Mouse (Mus musculus): ENCODE results near the gene Brpf1. TPM values are rescaled to one million over a fixed set of nuclear protein-coding genes. Genes with fewer than 3 reads are reported as not detected.

Brpf1 gene
- polyA plus RNA-seq (2016; fragmentation: Nextera tagmentation; extraction: Ambion mirVana), result 25.4 and 26.9 TPM in 2 replicates

DNA sequence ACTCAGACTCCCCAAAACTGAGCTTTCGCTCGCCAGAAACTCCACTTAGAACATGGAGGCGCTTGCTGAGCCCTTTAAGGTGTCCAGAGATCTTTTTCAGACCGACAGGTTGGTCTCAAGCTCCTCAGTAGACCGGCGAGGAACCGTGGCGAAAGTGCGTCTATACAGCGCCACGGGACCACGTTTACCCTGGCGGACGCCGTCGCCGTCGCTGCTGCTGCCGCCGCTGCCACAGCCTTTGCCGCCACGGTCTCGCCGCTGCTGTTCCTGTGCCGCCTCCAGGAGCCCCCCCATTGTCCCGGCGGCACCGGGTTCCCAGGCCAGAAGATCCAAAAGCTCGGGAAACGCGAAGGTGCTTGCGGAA is at the start of gene Brpf1:
TSS of gene Brpf1 (plus strand) at position 152 of the 364 bp plus-strand sequence.
- no peaks in the 10 kb centered on the region for H3K27me3 ChIP-seq (ENCODE audit: insufficient read depth, poor library complexity, severe bottlenecking)
- peaks cover 34% of the 10 kb centered on the region for H3K4me1 ChIP-seq (replicated peaks)
- under 1% methylated on average over 32 of the region's 32 CpGs for WGBS
- no peaks in the 10 kb centered on the region for H3K9me3 ChIP-seq
- H3K27ac ChIP-seq, result peak within 1 kb of the TSS; percentile 100
- H3K36me3 ChIP-seq, result peaks cover 26% of the 10 kb centered on the region
- no peak for DNase-seq (ENCODE audit: low spot score)
- peak within 1 kb of the TSS; percentile 98 for H3K4me3 ChIP-seq

- Histone ChIP-seq H3K9me3 (no peaks in the 10 kb centered on the region), H3K27ac (no peak overlapping the region), H3K27me3 (ENCODE audit: insufficient read depth, poor library complexity, severe bottlenecking) (no peaks in the 10 kb centered on the region), H3K4me3 (no peak overlapping the region), H3K36me3 (peaks cover 97% of the 10 kb centered on the region), H3K4me1 (replicated peaks) (no peaks in the 10 kb centered on the region)
- WGBS, result 90% methylated on average over 8 of the region's 8 CpGs
- DNase-seq (ENCODE audit: low spot score), result no peak
Observed at GRCm38 (mm10) chr6:113261174-113261858, 45.6 kb upstream of the Brpf1 start.

- Histone ChIP-seq H3K9me3 (no peaks in the 10 kb centered on the region), H3K36me3 (peaks cover 100% of the 10 kb centered on the region), H3K4me1 (replicated peaks) (no peaks in the 10 kb centered on the region), H3K27me3 (ENCODE audit: insufficient read depth, poor library complexity, severe bottlenecking) (no peaks in the 10 kb centered on the region), H3K27ac (no peak overlapping the region), H3K4me3 (no peak overlapping the region)
- DNase-seq (ENCODE audit: low spot score), result no peak
- 89% methylated on average over 6 of the region's 6 CpGs for WGBS
Observed at GRCm38 (mm10) chr6:113263531-113263930, 43.4 kb upstream of the Brpf1 start.

- 94% methylated on average over 8 of the region's 8 CpGs for WGBS
- Histone ChIP-seq H3K36me3 (peaks cover 100% of the 10 kb centered on the region), H3K4me3 (no peak overlapping the region), H3K9me3 (no peaks in the 10 kb centered on the region), H3K4me1 (replicated peaks) (no peaks in the 10 kb centered on the region), H3K27me3 (ENCODE audit: insufficient read depth, poor library complexity, severe bottlenecking) (no peaks in the 10 kb centered on the region), H3K27ac (no peak overlapping the region)
- no peak for DNase-seq (ENCODE audit: low spot score)
Observed at GRCm38 (mm10) chr6:113264429-113264828, 42.5 kb upstream of the Brpf1 start.

GRCm38 (mm10) chr6:113266996-113267655 is 39.8 kb upstream of the Brpf1 start:
- DNase-seq (ENCODE audit: low spot score), result no peak
- WGBS, result 90% methylated on average over 7 of the region's 7 CpGs

DNA sequence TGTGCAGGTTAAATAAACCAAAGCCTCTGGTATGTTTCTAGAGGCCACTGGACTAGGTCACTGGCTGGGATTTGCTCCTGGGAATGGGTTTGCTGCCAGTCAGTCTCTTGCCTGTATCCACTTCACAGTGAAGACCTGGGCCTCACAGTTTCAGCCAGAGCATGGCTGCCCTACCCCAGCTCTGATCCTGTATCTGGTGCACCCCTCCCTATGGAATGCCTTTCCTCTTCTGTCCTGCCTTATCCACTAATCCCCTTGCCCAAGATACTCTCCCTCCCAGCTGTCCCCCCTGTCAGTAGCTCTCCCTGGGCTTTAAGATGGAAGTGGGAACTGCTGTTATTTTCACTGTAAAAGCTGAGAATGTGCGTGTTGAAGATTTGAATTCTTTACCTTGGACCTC is 38.9 kb upstream of the Brpf1 start:
- WGBS, result 91% methylated on average over 1 of the region's 1 CpGs
- DNase-seq (ENCODE audit: low spot score), result no peak
- Histone ChIP-seq H3K9me3 (no peaks in the 10 kb centered on the region), H3K27ac (no peak overlapping the region), H3K27me3 (ENCODE audit: insufficient read depth, poor library complexity, severe bottlenecking) (no peaks in the 10 kb centered on the region), H3K4me1 (replicated peaks) (no peaks in the 10 kb centered on the region), H3K36me3 (peaks cover 100% of the 10 kb centered on the region), H3K4me3 (no peak overlapping the region)

More at GRCm38 (mm10) chr6:113266996-113267655, 39.8 kb upstream of the Brpf1 start:
- Histone ChIP-seq H3K9me3 (no peaks in the 10 kb centered on the region), H3K27me3 (ENCODE audit: insufficient read depth, poor library complexity, severe bottlenecking) (no peaks in the 10 kb centered on the region), H3K36me3 (peaks cover 100% of the 10 kb centered on the region), H3K27ac (no peak overlapping the region), H3K4me3 (no peak overlapping the region), H3K4me1 (replicated peaks) (no peaks in the 10 kb centered on the region)

DNA sequence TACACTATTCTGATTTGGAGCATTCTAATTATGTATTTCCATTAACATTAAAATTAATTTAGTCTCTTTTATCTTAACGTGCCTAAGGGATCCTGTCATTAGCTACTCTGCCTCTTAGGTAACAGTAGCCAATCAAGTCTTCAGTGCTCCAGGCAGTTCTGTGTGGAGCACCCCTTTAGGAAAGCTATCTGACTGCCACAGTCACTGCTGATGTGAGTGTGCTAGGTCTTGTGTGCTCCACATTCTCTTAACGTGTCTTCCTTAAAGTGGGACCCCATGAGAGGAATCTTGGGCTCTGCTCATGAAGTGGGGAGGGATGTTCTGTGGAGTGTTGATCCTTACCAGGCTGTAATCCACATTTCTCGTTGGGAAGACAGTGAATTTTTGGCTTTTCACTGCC is 34.6 kb upstream of the Brpf1 start:
- Histone ChIP-seq H3K36me3 (peaks cover 95% of the 10 kb centered on the region), H3K4me3 (no peak overlapping the region), H3K27me3 (ENCODE audit: insufficient read depth, poor library complexity, severe bottlenecking) (no peaks in the 10 kb centered on the region), H3K9me3 (no peaks in the 10 kb centered on the region), H3K4me1 (replicated peaks) (no peaks in the 10 kb centered on the region), H3K27ac (no peak overlapping the region)
- 82% methylated on average over 3 of the region's 3 CpGs for WGBS
- DNase-seq (ENCODE audit: low spot score), result no peak

DNA sequence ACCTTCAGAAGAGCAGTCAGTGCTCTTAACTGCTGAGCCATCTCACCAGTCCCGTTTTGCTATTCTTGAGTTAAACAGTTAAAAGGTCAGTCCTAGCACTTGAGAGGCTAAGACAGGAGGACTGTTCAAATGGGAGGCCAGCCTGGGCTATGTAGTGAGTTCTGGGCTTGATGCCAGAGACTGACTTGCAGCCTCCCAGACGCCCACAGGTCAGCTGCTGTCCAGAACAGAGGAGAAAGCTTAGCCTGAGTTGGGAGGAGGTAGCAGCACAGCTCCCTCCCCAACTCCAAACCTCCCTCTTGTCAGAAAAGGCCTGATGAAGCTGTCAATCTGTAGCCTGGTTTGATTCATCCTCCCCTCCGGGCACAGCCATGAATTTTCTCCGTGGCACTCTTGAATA is 30.1 kb upstream of the Brpf1 start:
- Histone ChIP-seq H3K9me3 (no peaks in the 10 kb centered on the region), H3K27ac (no peak overlapping the region), H3K27me3 (ENCODE audit: insufficient read depth, poor library complexity, severe bottlenecking) (peaks cover 14% of the 10 kb centered on the region), H3K4me1 (replicated peaks) (peaks cover 3% of the 10 kb centered on the region; the same call in 1 of the 2 replicates), H3K4me3 (no peak overlapping the region), H3K36me3 (peaks cover 84% of the 10 kb centered on the region)
- DNase-seq (ENCODE audit: low spot score), result no peak
- 75% methylated on average over 4 of the region's 4 CpGs for WGBS

DNA sequence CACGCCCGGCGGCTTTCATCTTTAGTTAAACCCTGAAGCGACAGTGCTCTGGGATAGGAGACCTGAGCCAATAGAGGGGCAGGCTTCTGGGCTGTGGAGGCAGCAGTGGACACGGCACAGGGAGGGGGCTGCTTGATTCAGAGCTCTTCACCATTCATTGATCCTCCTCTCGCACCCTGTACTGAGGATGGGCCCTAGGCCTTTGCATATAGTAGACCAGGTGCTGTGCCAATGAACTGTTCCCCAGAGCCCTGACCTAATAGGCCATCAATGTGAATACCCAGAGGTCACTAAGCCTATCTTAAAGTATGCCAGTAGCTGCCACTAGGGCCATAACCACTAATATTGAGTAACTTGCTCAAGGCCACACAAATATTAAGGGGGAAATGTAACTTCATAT is 25.3 kb upstream of the Brpf1 start:
- WGBS, result 62% methylated on average over 6 of the region's 6 CpGs
- H3K36me3 ChIP-seq, result peaks cover 41% of the 10 kb centered on the region

GRCm38 (mm10) chr6:113282101-113282802 is 24.7 kb upstream of the Brpf1 start, which contains the start of gene Cpne9:
Cpne9 (plus strand) TSS chr6:113282307.
- Histone ChIP-seq H3K4me3 (peak within 1 kb of the TSS; percentile 44), H3K27me3 (ENCODE audit: insufficient read depth, poor library complexity, severe bottlenecking) (peaks cover 51% of the 10 kb centered on the region), H3K36me3 (peaks cover 35% of the 10 kb centered on the region), H3K9me3 (no peaks in the 10 kb centered on the region), H3K27ac (no peak within 1 kb of the TSS), H3K4me1 (replicated peaks) (peaks cover 27% of the 10 kb centered on the region)
- under 1% methylated on average over 37 of the region's 37 CpGs for WGBS
- DNase-seq (ENCODE audit: low spot score), result peak; percentile 64

More for the DNA sequence above, 25.3 kb upstream of the Brpf1 start:
- H3K4me3 ChIP-seq, result no peak overlapping the region
- H3K4me1 ChIP-seq (replicated peaks), result peaks cover 27% of the 10 kb centered on the region
- H3K27ac ChIP-seq, result no peak overlapping the region
- DNase-seq (ENCODE audit: low spot score), result no peak
- peaks cover 51% of the 10 kb centered on the region for H3K27me3 ChIP-seq (ENCODE audit: insufficient read depth, poor library complexity, severe bottlenecking)
- no peaks in the 10 kb centered on the region for H3K9me3 ChIP-seq

- 2% methylated on average over 22 of the region's 22 CpGs for WGBS
- H3K36me3 ChIP-seq, result peaks cover 28% of the 10 kb centered on the region; the same call in 1 of the 2 replicates
- H3K4me3 ChIP-seq, result peak overlapping the region; percentile 44
- peaks cover 51% of the 10 kb centered on the region for H3K27me3 ChIP-seq (ENCODE audit: insufficient read depth, poor library complexity, severe bottlenecking)
- H3K9me3 ChIP-seq, result no peaks in the 10 kb centered on the region
- no peak overlapping the region for H3K27ac ChIP-seq
- DNase-seq (ENCODE audit: low spot score), result peak; percentile 7
- H3K4me1 ChIP-seq (replicated peaks), result peaks cover 27% of the 10 kb centered on the region
Observed at GRCm38 (mm10) chr6:113282969-113283368, 24.0 kb upstream of the Brpf1 start.

GRCm38 (mm10) chr6:113283500-113283899 is 23.4 kb upstream of the Brpf1 start:
- H3K27me3 ChIP-seq (ENCODE audit: insufficient read depth, poor library complexity, severe bottlenecking), result peaks cover 51% of the 10 kb centered on the region
- peak overlapping the region; percentile 44; the same call in 1 of the 2 replicates for H3K4me3 ChIP-seq
- no peak for DNase-seq (ENCODE audit: low spot score)

DNA sequence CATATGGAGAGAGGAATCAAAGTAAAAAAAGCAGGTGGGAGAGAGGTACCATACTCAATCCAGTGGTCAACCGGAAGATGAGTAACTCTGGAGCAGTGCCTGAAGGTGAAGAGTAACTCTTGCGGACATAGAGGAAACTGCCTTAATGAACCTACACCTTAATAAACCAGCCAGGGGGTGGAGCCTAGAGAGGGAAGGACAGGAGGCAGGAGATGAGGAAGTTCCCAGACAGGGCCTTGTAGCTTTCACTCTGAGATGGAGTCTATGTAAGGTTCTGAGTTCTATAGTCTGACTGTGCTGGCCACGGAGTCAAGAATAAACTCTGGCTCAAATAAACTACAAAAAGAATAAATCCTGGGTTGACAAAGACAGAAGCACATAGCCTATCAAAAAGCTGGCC is 22.0 kb upstream of the Brpf1 start:
- H3K27me3 ChIP-seq (ENCODE audit: insufficient read depth, poor library complexity, severe bottlenecking), result peaks cover 51% of the 10 kb centered on the region

More at GRCm38 (mm10) chr6:113283500-113283899, 23.4 kb upstream of the Brpf1 start:
- H3K27ac ChIP-seq, result no peak overlapping the region
- H3K36me3 ChIP-seq, result peaks cover 26% of the 10 kb centered on the region; the same call in 1 of the 2 replicates
- peaks cover 31% of the 10 kb centered on the region for H3K4me1 ChIP-seq (replicated peaks)
- WGBS, result 8% methylated on average over 6 of the region's 6 CpGs
- no peaks in the 10 kb centered on the region for H3K9me3 ChIP-seq

More for the DNA sequence above, 22.0 kb upstream of the Brpf1 start:
- 78% methylated on average over 3 of the region's 3 CpGs for WGBS
- H3K4me3 ChIP-seq, result no peak overlapping the region
- H3K36me3 ChIP-seq, result peaks cover 12% of the 10 kb centered on the region; the same call in 1 of the 2 replicates
- H3K27ac ChIP-seq, result no peak overlapping the region
- peaks cover 32% of the 10 kb centered on the region for H3K4me1 ChIP-seq (replicated peaks)
- no peaks in the 10 kb centered on the region for H3K9me3 ChIP-seq
- DNase-seq (ENCODE audit: low spot score), result no peak

Data from hindbrain, embryonic 10.5 days (tissue).